Mouse (Mus musculus) embryonic fibroblast, embryonic 13.5 days (primary cell): ENCODE data around the gene Nfix.

Source experiments
- CTCF ChIP-seq: IDR thresholded peaks from 2 replicates; pipeline ENCODE4 v1.5.1; 2011; ENCODE audit warnings: mild to moderate bottlenecking, control low read depth, low read length, moderate library complexity, borderline replicate concordance; ENCODE audit not compliant: insufficient read depth
- POLR2A ChIP-seq: IDR thresholded peaks from 2 replicates; pipeline ENCODE4 v1.6.1; 2011; ENCODE audit warnings: low read depth, mild to moderate bottlenecking, control low read depth, low read length, moderate library complexity

DNA sequence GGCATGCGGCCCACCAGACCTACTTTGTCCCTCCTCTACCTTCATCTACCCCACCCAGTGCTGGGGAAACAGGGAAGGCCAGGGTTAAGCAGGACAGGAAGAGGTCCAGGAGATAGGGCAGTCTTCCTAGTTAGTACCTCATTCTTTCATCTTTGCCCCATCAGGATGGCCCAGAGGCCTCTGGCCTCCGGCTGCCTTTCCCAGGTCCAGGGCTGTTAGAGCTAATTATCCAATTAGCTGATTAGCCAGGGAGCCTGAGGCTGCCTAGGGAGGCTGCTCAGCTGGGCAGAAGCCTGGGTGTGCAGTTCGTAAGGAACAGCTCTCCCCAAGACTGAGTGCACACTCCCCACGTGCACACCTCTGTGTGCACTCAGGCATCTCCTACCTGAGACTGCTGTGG lies 86.8 kb downstream of the Nfix start:
- TF ChIP-seq POLR2A (no peak), CTCF (no peak)
